Mouse (Mus musculus) frontal cortex, adult 2 months (tissue): ENCODE results near the gene Pnrc2. TPM values are rescaled to one million over a fixed set of nuclear protein-coding genes. Genes with fewer than 3 reads are reported as not detected.
A peak's percentile ranks its signal among the peaks of the same experiment; 100 is the strongest.

Source experiments
- DNase-seq, 2 experiments: peaks; one replicate each; pipeline ENCODE4 v3.0.0; 2022; ENCODE audit warnings: low spot score in 1 of 2; ENCODE audit errors: extremely low spot score in 1 of 2
- polyA plus RNA-seq: library from polyadenylated mRNA; depleted of rRNA; stranded (reverse); fragments of >200 nt; gene quantifications from 2 replicates; pipeline ENCODE4 v1.2.3, GENCODE M21; 2012; rRNA removed

Gene Pnrc2
- 63.1 and 68.6 TPM in 2 replicates for polyA plus RNA-seq

- peak; percentile 76 to 91 for DNase-seq
These were observed at the start of gene Pnrc2 for GRCm38 (mm10) chr4:135873526-135874202. Gene Pnrc2, minus strand, starts transcription at chr4:135873850.

GRCm38 (mm10) chr4:135922190-135922589 is 48.5 kb upstream of the Pnrc2 start:
- no peak for DNase-seq

GRCm38 (mm10) chr4:135921257-135922120 is 47.8 kb upstream of the Pnrc2 start:
- DNase-seq: peak in 1 of 2 experiments; percentile 6

GRCm38 (mm10) chr4:135920304-135921241 is 46.9 kb upstream of the Pnrc2 start, which contains the start of gene Fuca1:
Gene Fuca1, plus strand, starts transcription at chr4:135920735.
- peak; percentile 85 to 97 for DNase-seq

- no peak for DNase-seq
These were observed 45.6 kb upstream of the Pnrc2 start for GRCm38 (mm10) chr4:135919280-135919639.

- no peak for DNase-seq
These were observed 45.1 kb upstream of the Pnrc2 start for GRCm38 (mm10) chr4:135918635-135919279.

- DNase-seq: no peak
These were observed 39.8 kb upstream of the Pnrc2 start for GRCm38 (mm10) chr4:135913433-135913832.

- DNase-seq: no peak
These were observed 39.2 kb upstream of the Pnrc2 start for GRCm38 (mm10) chr4:135912835-135913234.

GRCm38 (mm10) chr4:135912164-135912563 is 38.5 kb upstream of the Pnrc2 start:
- DNase-seq: no peak

- no peak for DNase-seq
These were observed 37.9 kb upstream of the Pnrc2 start for GRCm38 (mm10) chr4:135911531-135911930.

- DNase-seq: no peak
These were observed 35.8 kb upstream of the Pnrc2 start for GRCm38 (mm10) chr4:135909326-135910066.

- DNase-seq: no peak
These were observed 33.0 kb upstream of the Pnrc2 start for GRCm38 (mm10) chr4:135906633-135907032.

GRCm38 (mm10) chr4:135904810-135905209 is 31.2 kb upstream of the Pnrc2 start:
- no peak for DNase-seq

GRCm38 (mm10) chr4:135902606-135903242 is 29.1 kb upstream of the Pnrc2 start:
- DNase-seq: no peak

GRCm38 (mm10) chr4:135900008-135900407 is 26.4 kb upstream of the Pnrc2 start:
- no peak for DNase-seq

- no peak for DNase-seq
These were observed 25.4 kb upstream of the Pnrc2 start for GRCm38 (mm10) chr4:135899050-135899448.

GRCm38 (mm10) chr4:135898380-135899049 is 24.9 kb upstream of the Pnrc2 start:
- DNase-seq: no peak

- no peak for DNase-seq
These were observed 22.5 kb upstream of the Pnrc2 start for GRCm38 (mm10) chr4:135896157-135896556.
